Mouse (Mus musculus): ENCODE measurements at regions not wholly inside any gene's neighbourhood (a gene's known extent, or its start where the extent isn't known, plus 50 kb on each side); places are given as distances from the start of the nearest gene placed in this dataset.

- peak; percentile 8 to 23 for DNase-seq (ENCODE audit: low spot score in 2 of 2)
Observed at GRCm38 (mm10) chr14:100458727-100459447, 174.4 kb upstream of the Klf12 start.

GRCm38 (mm10) chr14:100457870-100458726, 173.6 kb upstream of the Klf12 start:
- no peak for DNase-seq (ENCODE audit: low spot score in 2 of 2)

- no peak for DNase-seq (ENCODE audit: low spot score in 2 of 2)
Observed at GRCm38 (mm10) chr14:100446130-100446529, 161.7 kb upstream of the Klf12 start.

DNA sequence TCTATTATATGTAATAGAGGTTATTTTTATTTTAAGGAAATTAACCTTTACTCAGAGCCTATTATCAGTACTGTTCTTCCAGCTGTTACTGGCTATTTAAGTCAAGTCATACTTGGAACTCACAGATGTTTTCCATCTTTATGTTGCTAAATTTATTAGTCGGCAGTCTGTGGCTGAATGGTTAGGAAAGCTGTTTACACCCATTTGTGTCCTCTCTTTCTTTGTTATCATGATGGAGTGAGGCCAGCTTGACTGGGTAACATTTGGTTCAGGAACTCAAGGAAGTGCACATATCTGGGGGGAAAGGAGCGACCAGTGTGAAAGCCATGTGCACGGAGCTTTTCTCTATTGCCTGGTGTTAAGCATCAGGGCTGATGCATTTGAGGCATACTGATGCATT, 160.4 kb upstream of the Klf12 start:
- DNase-seq (ENCODE audit: low spot score in 2 of 2), result no peak

GRCm38 (mm10) chr14:100444099-100444498, 159.6 kb upstream of the Klf12 start:
- no peak for DNase-seq (ENCODE audit: low spot score in 2 of 2)

GRCm38 (mm10) chr14:100437552-100437951, 153.1 kb upstream of the Klf12 start:
- DNase-seq (ENCODE audit: low spot score in 2 of 2), result no peak

- no peak for DNase-seq (ENCODE audit: low spot score in 2 of 2)
Observed at GRCm38 (mm10) chr14:100429662-100430061, 145.2 kb upstream of the Klf12 start.

DNA sequence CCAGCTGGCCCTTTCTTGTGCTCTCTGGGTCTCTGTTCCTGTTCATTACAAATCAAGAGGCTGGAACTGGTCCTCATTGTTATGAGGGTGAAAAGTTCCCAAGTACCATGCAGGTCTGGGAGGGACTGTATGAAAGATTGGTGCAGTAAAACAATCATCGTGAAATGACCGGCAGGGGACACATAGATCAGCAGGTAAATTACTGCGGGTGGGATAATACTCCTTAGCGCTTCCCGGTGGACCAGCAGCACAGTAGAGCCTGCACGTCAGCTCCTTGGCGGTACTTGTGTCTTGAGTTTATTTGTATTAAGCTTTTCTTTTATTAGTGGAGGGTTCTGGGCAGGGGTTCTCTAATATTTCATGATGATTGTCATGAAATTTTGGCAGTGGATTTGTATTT, 141.9 kb upstream of the Klf12 start:
- DNase-seq (ENCODE audit: low spot score in 2 of 2), result no peak

DNA sequence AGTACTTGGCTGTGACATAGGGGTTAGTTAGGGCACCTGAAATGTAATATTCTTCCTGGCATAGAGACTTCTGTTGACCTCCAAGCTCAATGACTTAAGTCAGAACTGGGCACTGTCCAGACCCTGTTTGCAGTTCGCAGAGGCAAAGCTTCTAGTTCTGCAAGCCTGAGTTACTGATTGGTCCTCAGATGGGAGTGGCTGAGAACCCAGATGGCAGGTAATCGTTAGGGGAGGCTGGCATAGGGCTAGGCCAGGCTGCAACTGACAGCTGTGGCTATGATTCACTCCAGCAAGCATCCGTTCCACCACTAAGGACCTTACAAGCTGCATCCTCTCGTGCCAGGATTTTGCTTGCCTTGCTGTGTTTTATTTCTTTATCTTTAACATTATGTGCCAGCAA, 139.3 kb upstream of the Klf12 start:
- DNase-seq (ENCODE audit: low spot score in 2 of 2), result no peak

DNA sequence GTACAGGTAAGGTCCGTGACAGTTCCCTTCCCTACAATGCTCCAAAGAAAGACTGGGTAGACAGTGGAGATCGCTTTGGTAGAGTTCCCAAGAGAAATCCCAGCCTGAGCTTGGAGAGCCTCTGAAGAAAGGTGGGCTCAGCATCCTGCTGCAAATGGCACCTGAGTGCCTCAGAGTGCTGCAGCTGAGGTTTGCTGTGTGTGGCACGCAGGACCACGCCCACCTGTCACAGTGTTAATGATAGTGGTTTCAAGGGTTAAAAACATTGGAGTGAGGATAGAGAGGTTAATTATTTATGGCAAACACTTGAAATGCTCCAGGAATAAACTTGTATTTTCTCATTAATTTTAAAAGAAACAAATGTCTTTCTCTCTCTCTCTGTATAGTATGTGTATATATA, 137.2 kb upstream of the Klf12 start:
- no peak for DNase-seq (ENCODE audit: low spot score in 2 of 2)

DNA sequence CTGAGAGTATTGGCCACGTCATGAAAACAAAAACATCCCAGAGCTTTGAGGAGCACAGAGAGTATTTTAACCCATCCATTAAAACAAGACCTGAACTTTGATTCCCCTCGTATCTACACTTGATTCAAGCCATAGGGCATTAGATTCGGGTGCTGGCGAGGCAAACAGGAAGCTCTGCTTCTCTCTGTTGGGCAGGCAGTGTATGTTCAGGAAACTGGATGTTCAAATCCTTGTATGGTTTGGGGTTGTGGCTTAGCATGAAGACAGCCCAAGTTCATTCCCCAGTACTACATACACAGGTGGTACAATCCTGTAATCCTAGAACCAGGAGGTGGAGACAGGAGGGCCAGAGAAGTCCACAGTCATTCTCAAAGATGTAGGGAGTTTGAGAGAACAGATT, 130.6 kb upstream of the Klf12 start:
- no peak for DNase-seq (ENCODE audit: low spot score in 2 of 2)

DNA sequence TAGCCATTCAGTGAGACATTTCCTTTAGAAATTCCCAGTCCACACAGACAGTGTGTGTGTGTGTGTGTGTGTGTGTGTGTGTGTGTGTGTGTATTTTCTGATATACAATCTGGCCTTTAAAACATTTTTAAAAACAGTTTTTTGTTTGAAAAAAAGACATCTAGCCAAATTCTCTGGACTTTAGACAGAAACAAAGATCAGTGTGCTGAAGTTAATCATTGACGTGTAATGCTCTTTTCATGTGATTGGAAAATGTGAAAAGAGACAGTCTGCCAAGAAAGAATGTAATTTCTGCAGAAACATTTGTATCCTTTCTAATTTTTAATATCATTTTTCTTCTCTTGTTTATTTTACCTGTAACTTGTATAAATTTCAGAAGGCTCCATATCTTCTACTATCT, 127.7 kb upstream of the Klf12 start:
- no peak for DNase-seq (ENCODE audit: low spot score in 2 of 2)

- no peak for DNase-seq (ENCODE audit: low spot score in 2 of 2)
Observed at GRCm38 (mm10) chr14:100397191-100397590, 112.7 kb upstream of the Klf12 start.

DNA sequence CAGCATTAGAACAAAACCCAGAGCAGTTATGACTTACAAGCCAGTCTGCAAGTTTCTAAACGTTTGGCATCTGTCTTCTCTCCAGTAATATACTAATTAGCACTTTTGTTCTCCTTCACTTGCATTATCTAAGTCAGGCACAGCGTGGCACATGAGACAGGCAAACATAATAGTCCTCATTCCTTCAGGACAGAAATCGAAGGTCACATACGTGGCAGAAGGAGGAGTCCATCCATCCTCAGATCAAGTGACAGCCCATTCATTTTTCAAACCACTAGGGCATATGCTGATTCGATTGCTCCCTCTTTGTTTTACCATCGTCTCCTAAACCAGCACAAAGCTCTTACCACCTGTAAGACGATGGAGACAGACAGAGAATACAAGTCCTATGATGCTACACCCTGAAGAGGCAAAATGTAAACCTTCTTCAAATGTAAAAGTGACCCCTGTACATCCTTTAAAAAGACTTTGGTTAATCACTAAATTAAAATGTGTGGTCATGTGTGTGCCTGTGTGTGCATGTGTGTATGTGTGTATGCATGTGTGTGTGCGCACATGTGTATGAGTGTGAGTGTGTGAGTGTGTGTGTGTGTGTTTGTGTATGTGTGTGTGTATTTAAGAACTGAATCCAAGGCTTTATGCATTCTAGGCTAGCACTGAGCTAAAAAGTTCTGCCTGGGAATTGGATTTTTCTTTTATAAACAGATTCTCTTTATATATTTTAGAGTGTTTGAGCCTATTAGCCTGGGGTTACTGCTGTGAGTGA, 90.9 kb upstream of the Klf12 start:
- no peak for DNase-seq (ENCODE audit: low spot score in 2 of 2)

DNA sequence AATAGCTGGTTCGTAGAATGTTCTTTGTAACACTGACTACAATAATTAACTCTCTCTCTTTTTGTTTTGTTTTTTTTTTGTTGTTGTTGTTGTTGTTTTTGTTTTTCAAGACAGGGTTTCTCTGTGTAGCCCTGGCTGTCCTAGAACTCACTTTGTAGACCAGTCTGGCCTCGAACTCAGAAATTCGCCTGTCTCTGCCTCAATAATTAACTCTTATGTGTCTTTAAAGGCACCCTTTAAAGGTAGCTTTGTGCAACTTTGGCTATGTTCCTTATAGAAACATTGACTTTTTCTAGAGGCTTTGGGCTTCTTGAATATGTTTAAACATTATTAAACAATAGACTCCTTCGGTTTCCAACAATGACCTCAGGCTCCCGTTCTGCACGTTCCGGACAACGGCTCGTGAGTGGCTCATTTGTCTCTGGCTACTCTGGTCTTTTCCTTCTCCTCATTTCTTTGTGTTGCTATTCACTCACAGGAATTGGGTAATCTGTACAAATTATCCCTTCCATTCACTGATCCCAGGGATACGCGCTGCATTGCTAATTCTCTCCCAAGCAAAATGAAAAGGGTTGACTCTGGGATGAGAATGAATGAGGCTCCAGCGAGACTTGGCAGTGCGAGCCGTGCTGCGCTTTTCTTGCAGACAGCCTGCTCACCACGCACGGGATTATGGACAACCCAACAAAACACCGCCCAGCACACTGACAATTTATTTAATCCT, 90.2 kb upstream of the Klf12 start:
- DNase-seq (ENCODE audit: low spot score in 2 of 2), result no peak

- DNase-seq (ENCODE audit: low spot score in 2 of 2), result no peak
Observed at GRCm38 (mm10) chr14:100366234-100366864, 81.9 kb upstream of the Klf12 start.

DNA sequence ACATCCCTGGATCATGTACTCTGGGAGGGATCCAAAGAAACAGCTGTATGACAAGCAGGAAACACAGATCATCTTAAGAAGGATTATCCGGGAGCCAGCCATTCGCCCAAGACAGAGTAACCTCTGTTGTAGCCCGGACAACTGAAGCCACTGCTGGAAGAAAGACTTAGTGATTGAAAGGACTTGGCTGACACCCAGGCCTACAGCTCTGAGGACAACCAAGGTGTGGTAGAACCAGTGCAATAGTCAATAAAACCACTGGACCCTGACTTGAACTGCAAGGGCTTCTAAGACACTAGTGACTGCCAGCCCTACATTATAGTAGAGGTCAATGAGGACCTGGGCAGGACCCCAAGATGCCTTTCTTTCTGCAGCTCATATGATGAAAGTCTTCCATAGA, 78.3 kb upstream of the Klf12 start:
- no peak for DNase-seq (ENCODE audit: low spot score in 2 of 2)

- no peak for DNase-seq (ENCODE audit: low spot score in 2 of 2)
Observed at GRCm38 (mm10) chr14:100361346-100362029, 77.0 kb upstream of the Klf12 start.

GRCm38 (mm10) chr14:100359881-100360280, 75.4 kb upstream of the Klf12 start:
- no peak for DNase-seq (ENCODE audit: low spot score in 2 of 2)

- no peak for DNase-seq (ENCODE audit: low spot score in 2 of 2)
Observed at GRCm38 (mm10) chr14:100357131-100357530, 72.7 kb upstream of the Klf12 start.

DNA sequence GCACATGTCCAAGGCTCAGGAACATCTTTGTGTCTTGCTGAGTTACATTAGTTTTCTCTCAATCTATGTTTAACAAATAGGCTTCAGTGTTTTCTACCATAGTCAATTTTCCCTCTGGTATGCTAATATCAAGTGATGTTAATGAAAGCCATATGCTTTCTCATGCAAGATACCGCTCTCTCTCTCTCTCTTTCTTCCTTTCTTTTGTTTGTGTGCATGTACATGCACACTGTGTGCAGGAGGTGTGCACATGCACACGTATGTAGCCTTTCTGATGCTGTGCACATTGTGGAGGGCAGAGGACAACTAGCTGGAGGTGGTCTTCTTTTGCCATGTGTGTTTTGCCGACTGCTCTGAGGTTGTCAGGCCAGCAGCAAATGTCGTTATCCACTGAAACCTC, 69.0 kb upstream of the Klf12 start:
- no peak for DNase-seq (ENCODE audit: low spot score in 2 of 2)

All from thymus, postnatal 10 days (tissue).